Mouse (Mus musculus): ENCODE results near the gene Ddx46.

Ddx46 gene

GRCm38 (mm10) chr13:55727120-55727838, 92.5 kb downstream of the Ddx46 start, which contains the start of gene Pcbd2:
Pcbd2 (plus strand) TSS chr13:55727368.
- DNase-seq: peak; percentile 85 to 89

GRCm38 (mm10) chr13:55727839-55728238, 93.0 kb downstream of the Ddx46 start:
- DNase-seq: peak; percentile 68 to 73

- no peak for DNase-seq
Observed at GRCm38 (mm10) chr13:55730716-55731115, 95.9 kb downstream of the Ddx46 start.
